ENCODE assay signal across 8 mouse cellular contexts in genomic region chr3:87174096-87174768, GRCm38 (mm10). TPM values are rescaled to one million over a fixed set of nuclear protein-coding genes. Genes with fewer than 3 reads are reported as not detected.
DNase-seq lines count a peak whose midpoint lies in the region; ATAC-seq and TF ChIP-seq lines count a peak whose summit lies in the region.

Gene Kirrel (minus strand): TSS chr3:87174747.

- no peaks in the 10 kb centered on the region; the same call in 1 of the 2 replicates for H3K4me1 ChIP-seq in cortical plate, adult 2 months (ENCODE audit: control insufficient read depth, insufficient read depth, low read length)
- H3K4me1 ChIP-seq in intestine, embryonic 14.5 days (replicated peaks; ENCODE audit: control insufficient read depth, insufficient read depth, low read length): peaks cover 39% of the 10 kb centered on the region
- H3K4me1 ChIP-seq in liver, embryonic 14.5 days (replicated peaks; ENCODE audit: control insufficient read depth in 2 of 2, insufficient read depth in 2 of 2, low read length in 1 of 2): 0 out of 4 replicates have a peak, but pooled peaks cover 0 to 3% of the 10 kb centered on the region in 2 experiments
- H3K4me1 ChIP-seq in neural tube, embryonic 13.5 days (replicated peaks): peaks cover 57% of the 10 kb centered on the region

- peak; percentile 86 for ATAC-seq in intestine, embryonic 14.5 days (replicated peaks; ENCODE audit: low FRiP score, low TSS enrichment, low read depth)
- peak; percentile 64; the same call in 1 of the 2 replicates for ATAC-seq in liver, embryonic 14.5 days (ENCODE audit: insufficient read depth)
- peak; percentile 89 for ATAC-seq in neural tube, embryonic 13.5 days (ENCODE audit: low read depth)

- DNase-seq in layer of hippocampus, adult 2 months (ENCODE audit: low spot score in 2 of 2): peak; percentile 49 to 50
- no peak for DNase-seq in layer of hippocampus, adult 9-10 months (ENCODE audit: low spot score)
- peak; percentile 80 to 87 for DNase-seq in gastrocnemius, postnatal 4 days (ENCODE audit: low spot score in 2 of 2)
- DNase-seq in intestine, embryonic 14.5 days (ENCODE audit: low spot score): peak; percentile 93
- DNase-seq in liver, embryonic 14.5 days (ENCODE audit: low read depth in 3 of 3, low spot score in 3 of 3): no peak
- DNase-seq in thymus, postnatal 36 days: peak; percentile 36 to 58

- no peak; the same call in 1 of the 2 replicates for TF ChIP-seq CTCF in layer of hippocampus, adult 2 months (conservative IDR thresholded peaks at IDR 0.05)
- no peak for TF ChIP-seq CTCF in cortical plate, adult 2 months (IDR thresholded peaks at IDR 0.05; ENCODE audit: extremely low read depth, insufficient read depth, low read length)
- TF ChIP-seq CTCF in liver, embryonic 14.5 days (IDR thresholded peaks at IDR 0.05; ENCODE audit: low read depth): no peak

- peak within 1 kb of the TSS; percentile 57 for H3K4me3 ChIP-seq in layer of hippocampus, adult 2 months
- peak within 1 kb of the TSS; percentile 44 for H3K4me3 ChIP-seq in cortical plate, adult 2 months (ENCODE audit: insufficient read depth, low read length)
- peak within 1 kb of the TSS; percentile 59 for H3K4me3 ChIP-seq in intestine, embryonic 14.5 days (ENCODE audit: low read depth, low read length)
- H3K4me3 ChIP-seq in liver, embryonic 14.5 days (ENCODE audit: insufficient read depth in 1 of 2, low read depth in 2 of 2, low read length in 2 of 2): peak within 1 kb of the TSS; percentile 46 to 55
- H3K4me3 ChIP-seq in neural tube, embryonic 13.5 days: peak within 1 kb of the TSS; percentile 62

- H3K9me3 ChIP-seq in intestine, embryonic 14.5 days (ENCODE audit: control insufficient read depth, low read length): no peaks in the 10 kb centered on the region
- no peaks in the 10 kb centered on the region for H3K9me3 ChIP-seq in liver, embryonic 14.5 days (ENCODE audit: control insufficient read depth, low read length)
- H3K9me3 ChIP-seq in neural tube, embryonic 13.5 days: no peaks in the 10 kb centered on the region

- WGBS in intestine, embryonic 14.5 days: 0% methylated on average over 41 of the region's 45 CpGs
- WGBS in liver, embryonic 14.5 days (ENCODE audit: insufficient replicate concordance): under 1% methylated on average over 39 of the region's 45 CpGs
- under 1% methylated on average over 45 of the region's 45 CpGs for WGBS in neural tube, embryonic 13.5 days

- H3K9ac ChIP-seq in intestine, embryonic 14.5 days (ENCODE audit: low read length): peak within 1 kb of the TSS; percentile 86
- no peak within 1 kb of the TSS for H3K9ac ChIP-seq in liver, embryonic 14.5 days (replicated peaks)
- peak within 1 kb of the TSS; percentile 88 for H3K9ac ChIP-seq in neural tube, embryonic 13.5 days

- peak within 1 kb of the TSS; percentile 68 for H3K27ac ChIP-seq in layer of hippocampus, adult 2 months
- H3K27ac ChIP-seq in cortical plate, adult 2 months (ENCODE audit: insufficient read depth, low read length): no peak within 1 kb of the TSS
- H3K27ac ChIP-seq in intestine, embryonic 14.5 days (ENCODE audit: low read depth): peak within 1 kb of the TSS; percentile 90
- no peak within 1 kb of the TSS for H3K27ac ChIP-seq in liver, embryonic 14.5 days
- H3K27ac ChIP-seq in neural tube, embryonic 13.5 days (replicated peaks): peak within 1 kb of the TSS; percentile 90

- TF ChIP-seq POLR2A in cortical plate, adult 2 months (IDR thresholded peaks at IDR 0.05; ENCODE audit: extremely low read depth, insufficient read depth, low read length): no peak

- no peaks in the 10 kb centered on the region for H3K27me3 ChIP-seq in intestine, embryonic 14.5 days (replicated peaks; ENCODE audit: control insufficient read depth, insufficient read depth, low read length)
- H3K27me3 ChIP-seq in liver, embryonic 14.5 days (ENCODE audit: control insufficient read depth, insufficient read depth, low read length): peaks cover 31% of the 10 kb centered on the region
- peaks cover 5% of the 10 kb centered on the region for H3K27me3 ChIP-seq in neural tube, embryonic 13.5 days

- no peak for TF ChIP-seq EP300 in liver, embryonic 14.5 days (IDR thresholded peaks at IDR 0.05; ENCODE audit: low read depth)

- H3K4me2 ChIP-seq in intestine, embryonic 14.5 days (ENCODE audit: low read length): peak within 1 kb of the TSS; percentile 91
- H3K4me2 ChIP-seq in liver, embryonic 14.5 days (ENCODE audit: low read depth): peak within 1 kb of the TSS; percentile 60
- peak within 1 kb of the TSS; percentile 78 for H3K4me2 ChIP-seq in neural tube, embryonic 13.5 days

- no peaks in the 10 kb centered on the region for H3K36me3 ChIP-seq in intestine, embryonic 14.5 days (ENCODE audit: control insufficient read depth, insufficient read depth, low read length)
- no peaks in the 10 kb centered on the region for H3K36me3 ChIP-seq in liver, embryonic 14.5 days (replicated peaks; ENCODE audit: control insufficient read depth, insufficient read depth, low read depth)
- no peaks in the 10 kb centered on the region for H3K36me3 ChIP-seq in neural tube, embryonic 13.5 days

RNA-seq across cellular contexts. Expression of gene Kirrel, which starts in this region (rescaled TPM):
- 1 to 10 TPM; 3.0 to 3.4 TPM for total RNA-seq in layer of hippocampus, adult 2 months (2021)
- polyA plus RNA-seq in cortical plate, adult 2 months (2012; rRNA removed): 2.9 and 3.1 TPM in 2 replicates
- 10 to 100 TPM; 29.1 to 30.5 TPM for total RNA-seq in gastrocnemius, postnatal 4 days (2021)
- 10.1 and 10.8 TPM in 2 replicates for polyA plus RNA-seq in intestine, embryonic 14.5 days (2014; fragmentation: Nextera tagmentation; extraction: Ambion mirVana)
- 0.79 TPM in 2 replicates for polyA plus RNA-seq in liver, embryonic 14.5 days (2012; rRNA removed)
- polyA plus RNA-seq in liver, embryonic 14.5 days (2014; fragmentation: Nextera tagmentation; extraction: Ambion mirVana): 0.30 and 0.37 TPM in 2 replicates
- 9.8 and 10.4 TPM in 2 replicates for polyA plus RNA-seq in neural tube, embryonic 13.5 days (2015; fragmentation: Nextera tagmentation; extraction: Ambion mirVana)

Comparison
In these comparisons a context has a peak if more than half of its experiments do, and no peak if none do; other contexts are left out.
1. RNA of gene Kirrel (total RNA-seq): 29.1 to 30.5 TPM in gastrocnemius, postnatal 4 days; 3.0 to 3.4 TPM in layer of hippocampus, adult 2 months; every median in the first group is over 4 times any median in the second.
2. DNase-seq: peak in layer of hippocampus, adult 2 months (2 of 2), gastrocnemius, postnatal 4 days (2 of 2), intestine, embryonic 14.5 days (single experiment) and thymus, postnatal 36 days (2 of 2); none in layer of hippocampus, adult 9-10 months (single experiment) and liver, embryonic 14.5 days (0 of 3).
3. Peak in ATAC-seq, H3K4me3 ChIP-seq and H3K4me2 ChIP-seq in liver, embryonic 14.5 days; RNA of the gene not detected or under 1 TPM.
4. H3K27ac ChIP-seq: peak in layer of hippocampus, adult 2 months (single experiment), intestine, embryonic 14.5 days (single experiment) and neural tube, embryonic 13.5 days (single experiment); none in cortical plate, adult 2 months (single experiment) and liver, embryonic 14.5 days (single experiment).
5. Peak in every context shown above with its lines, with median percentiles within 50 percentile points of each other: H3K4me3 ChIP-seq, ATAC-seq and H3K4me2 ChIP-seq.